Mouse (Mus musculus): ENCODE measurements around the gene Hipk4.
"Not testable (repeated sequence)": the region's sequence is repeated elsewhere in the genome, so short reads cannot be mapped to it uniquely, and the experiment has no call there.

Hipk4 gene

GRCm38 (mm10) chr7:27494659-27495367 lies 28.3 kb upstream of the Hipk4 start:
- not testable (repeated sequence) for DNase-seq (ENCODE audit: low spot score)

DNA sequence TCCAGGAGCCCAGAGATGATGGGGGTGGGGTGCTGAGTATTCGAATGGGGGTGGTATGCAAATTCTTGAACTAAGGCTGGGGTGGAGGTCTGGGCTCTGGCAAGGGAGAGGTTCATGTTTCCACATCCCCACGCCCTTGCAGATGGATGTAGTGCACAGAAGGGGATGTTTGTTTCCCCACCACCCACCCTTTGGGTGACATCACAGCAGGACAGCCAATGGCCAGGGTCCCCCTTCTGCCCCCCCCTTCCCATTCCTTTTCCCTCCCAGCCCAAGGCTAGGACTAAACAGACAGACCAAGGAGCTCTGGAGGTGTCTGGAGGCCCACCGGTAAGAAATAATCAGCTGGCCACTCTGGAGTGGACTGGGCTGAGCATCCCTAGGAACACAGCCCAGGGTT lies 24.0 kb upstream of the Hipk4 start, which contains the start of gene Prx:
Gene Prx, plus strand, starts transcription at position 289 of the 400 bp plus-strand sequence.
- no peak for DNase-seq (ENCODE audit: low spot score)

DNA sequence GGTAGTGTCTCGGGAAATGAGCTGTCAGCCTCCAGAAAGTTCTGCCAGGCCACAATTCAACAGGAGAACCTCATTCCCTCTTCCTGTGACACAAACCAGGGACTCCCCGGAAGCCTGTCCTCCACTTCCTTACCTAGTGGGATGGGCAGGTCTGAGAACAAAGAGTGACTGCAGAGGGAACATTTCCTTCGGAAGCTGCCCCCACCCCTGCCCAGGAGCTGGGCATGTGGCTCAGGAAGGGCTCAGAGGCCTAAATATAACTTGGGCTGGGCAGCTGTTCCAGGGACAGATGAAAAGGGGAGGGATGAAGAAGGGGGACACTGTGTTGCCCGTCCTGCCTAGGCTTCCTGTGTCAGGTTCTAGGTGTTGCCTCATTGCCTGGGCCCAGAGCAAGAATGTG lies 21.4 kb upstream of the Hipk4 start:
- no peak for DNase-seq (ENCODE audit: low spot score)

DNA sequence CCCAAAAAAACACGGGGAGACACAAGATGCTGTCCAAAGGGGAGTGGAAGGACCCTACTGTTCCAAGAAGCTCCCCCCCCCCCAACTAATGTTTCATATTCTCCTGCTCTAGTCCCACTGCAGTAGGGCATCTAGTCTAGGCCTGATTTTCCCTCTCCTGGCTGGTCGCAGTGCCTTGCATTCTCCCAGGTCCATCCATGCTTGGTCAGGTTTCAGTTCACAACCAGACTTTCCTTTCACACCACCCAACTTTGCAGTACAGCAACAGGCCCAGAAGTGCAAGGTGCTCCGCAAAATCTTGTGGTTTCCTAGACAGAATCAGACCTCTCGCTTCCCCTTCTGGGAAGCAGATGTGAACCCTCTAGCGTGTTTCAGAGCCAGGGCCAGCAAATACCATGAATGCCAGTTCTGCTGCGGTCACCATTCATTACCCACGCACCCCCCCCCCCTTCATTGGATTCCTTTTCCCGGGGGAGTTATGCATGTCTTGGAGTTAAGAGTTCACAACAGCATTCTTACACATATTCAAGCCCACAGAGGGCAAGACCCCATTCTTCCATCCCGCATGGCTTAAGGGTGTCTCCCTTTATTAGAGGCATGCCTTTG lies 16.2 kb upstream of the Hipk4 start:
- no peak for DNase-seq (ENCODE audit: low spot score)

- DNase-seq (ENCODE audit: low spot score): peak; percentile 100
Measured at GRCm38 (mm10) chr7:27507711-27508647, 15.1 kb upstream of the Hipk4 start.

- peak; percentile 72 for DNase-seq (ENCODE audit: low spot score)
Measured at GRCm38 (mm10) chr7:27508648-27509005, 14.4 kb upstream of the Hipk4 start.

DNA sequence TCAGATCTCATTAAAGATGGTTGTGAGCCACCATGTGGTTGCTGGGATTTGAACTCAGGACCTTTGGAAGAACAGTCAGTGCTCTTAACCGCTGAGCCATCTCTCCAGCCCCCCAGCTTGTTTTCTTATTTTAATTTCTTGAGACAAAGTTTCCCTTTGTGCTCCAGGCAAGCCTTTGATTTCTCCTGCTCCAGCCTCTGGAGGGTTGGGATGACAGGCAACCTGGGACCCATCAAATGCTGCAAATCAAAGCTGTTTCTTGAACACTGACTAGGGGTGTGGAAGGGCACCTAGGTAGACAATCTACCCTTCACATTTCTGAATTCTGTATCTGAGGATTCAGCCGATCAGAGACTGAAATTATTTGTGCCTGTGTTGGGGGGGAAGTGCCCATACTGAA lies 12.3 kb upstream of the Hipk4 start:
- no peak for DNase-seq (ENCODE audit: low spot score)

GRCm38 (mm10) chr7:27514961-27515360 lies 8.1 kb upstream of the Hipk4 start:
- no peak for DNase-seq (ENCODE audit: low spot score)

GRCm38 (mm10) chr7:27518314-27518713 lies 4.8 kb upstream of the Hipk4 start:
- no peak for DNase-seq (ENCODE audit: low spot score)

- no peak for DNase-seq (ENCODE audit: low spot score)
Measured at GRCm38 (mm10) chr7:27520104-27520503, 3.0 kb upstream of the Hipk4 start.

DNA sequence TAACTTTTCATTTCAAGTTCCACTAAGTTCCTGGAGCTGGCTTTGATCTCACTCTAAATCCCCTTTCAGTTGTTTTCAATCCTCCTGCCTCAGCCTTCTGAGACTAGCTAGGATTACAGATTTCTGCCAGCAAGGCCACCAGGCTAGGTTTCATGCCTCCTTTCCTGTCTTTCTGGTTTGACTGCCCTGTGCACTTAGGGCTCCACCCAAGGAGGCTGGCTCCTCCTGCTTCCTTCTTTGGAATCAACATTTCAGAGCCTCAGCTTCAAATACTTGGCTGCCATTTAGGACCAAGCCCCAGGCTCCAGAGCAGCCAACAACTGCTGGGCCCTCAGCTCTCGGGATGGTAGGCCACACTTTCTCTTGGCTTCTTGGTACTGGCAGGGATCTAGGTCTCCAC lies 2.5 kb upstream of the Hipk4 start:
- DNase-seq (ENCODE audit: low spot score): peak; percentile 70

DNA sequence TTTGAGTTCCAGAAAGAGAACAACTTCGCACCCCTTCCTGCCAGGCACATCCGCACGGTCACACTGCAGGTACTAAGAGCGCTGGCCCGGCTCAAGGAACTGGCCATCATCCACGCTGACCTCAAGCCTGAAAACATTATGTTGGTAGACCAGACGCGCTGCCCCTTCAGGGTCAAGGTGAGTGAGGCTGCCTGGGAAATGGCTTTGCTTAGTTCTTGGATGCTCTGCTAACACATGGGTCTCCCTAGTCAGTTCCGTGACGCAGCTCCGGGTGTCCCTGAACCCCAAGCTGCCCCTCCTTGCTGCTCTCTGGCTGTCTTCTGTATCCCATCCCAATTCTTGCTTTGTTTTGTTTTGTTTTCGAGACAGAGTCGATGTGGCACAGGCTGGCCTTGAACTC lies 738 bp downstream of the Hipk4 start:
- DNase-seq (ENCODE audit: low spot score): no peak

DNA sequence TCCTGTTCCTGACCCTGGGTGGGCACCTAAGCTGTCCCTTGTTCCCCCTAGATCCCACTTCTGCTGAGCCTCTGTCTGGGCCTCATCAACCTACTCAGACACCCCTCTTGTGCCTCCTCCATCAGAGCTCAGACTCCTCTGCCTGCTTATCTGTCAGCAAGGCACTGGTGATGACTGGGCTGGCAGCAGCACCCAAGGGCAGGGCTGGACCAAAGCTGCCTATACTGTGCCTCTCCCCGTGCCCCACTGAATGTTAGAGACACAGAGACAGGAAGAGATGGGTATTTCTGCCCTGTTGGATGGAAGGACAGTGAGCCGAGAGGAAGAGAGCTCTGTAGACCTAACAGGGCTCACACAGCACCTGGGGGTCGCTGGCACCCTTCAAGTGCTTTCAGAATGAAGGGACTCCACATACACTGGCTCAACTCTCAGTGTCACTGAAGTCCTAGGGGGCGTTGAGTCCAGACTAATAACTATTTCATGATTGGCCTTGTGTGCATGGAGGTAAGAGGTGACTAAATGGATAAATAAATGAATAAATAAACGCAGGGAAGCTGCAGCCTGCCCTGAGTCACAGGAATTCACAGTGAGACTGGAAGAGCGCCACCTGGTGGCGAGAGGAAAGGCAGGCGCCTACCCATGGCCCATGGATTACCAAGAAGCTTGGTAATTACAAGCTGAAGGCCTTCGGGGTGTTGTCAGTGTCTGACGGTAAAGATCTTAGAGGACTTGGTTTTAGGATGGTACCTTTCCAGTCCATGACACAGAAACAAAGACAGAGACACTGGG lies 3.2 kb downstream of the Hipk4 start:
- DNase-seq (ENCODE audit: low spot score): peak; percentile 80

- no peak for DNase-seq (ENCODE audit: low spot score)
Measured at GRCm38 (mm10) chr7:27529070-27529469, 6.0 kb downstream of the Hipk4 start.

DNA sequence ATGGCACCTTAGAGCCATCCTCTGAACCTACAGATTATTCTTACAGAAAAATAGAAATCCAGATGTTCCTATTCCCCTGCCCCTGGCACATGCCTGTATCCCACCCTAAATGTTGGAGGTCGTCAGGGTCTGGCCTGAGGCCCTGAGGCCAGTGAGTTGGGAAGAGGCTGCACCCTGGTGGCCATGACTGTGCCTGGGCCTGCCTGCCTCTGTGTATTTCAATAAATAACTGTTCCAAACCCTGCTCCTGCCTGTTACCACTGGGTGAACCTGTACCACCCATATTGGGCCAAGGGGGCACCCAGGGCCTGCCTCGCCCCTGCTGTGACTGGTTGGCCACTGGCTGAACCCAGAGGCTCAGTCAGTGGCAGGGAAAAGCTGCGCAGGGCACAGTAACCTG lies 7.9 kb downstream of the Hipk4 start:
- DNase-seq (ENCODE audit: low spot score): no peak

DNA sequence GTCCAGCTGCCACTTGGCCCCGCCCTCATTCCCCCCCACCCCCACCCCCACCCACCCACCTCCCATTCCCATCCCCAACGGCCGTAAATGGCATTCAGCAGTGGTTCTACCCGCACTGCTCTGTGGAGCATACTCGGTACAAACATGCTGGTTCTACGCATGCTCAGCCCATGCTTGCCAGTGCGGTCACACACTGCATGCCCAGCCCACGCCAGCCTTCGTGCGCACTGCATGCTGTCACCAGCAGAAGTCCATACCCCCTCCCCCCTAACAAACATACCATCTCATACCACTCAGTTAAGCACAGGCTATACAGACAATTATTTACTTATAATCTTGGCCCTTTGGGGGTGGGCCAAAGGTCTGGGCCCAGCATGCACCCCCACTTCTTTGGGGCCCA lies 8.6 kb downstream of the Hipk4 start:
- DNase-seq (ENCODE audit: low spot score): no peak

DNA sequence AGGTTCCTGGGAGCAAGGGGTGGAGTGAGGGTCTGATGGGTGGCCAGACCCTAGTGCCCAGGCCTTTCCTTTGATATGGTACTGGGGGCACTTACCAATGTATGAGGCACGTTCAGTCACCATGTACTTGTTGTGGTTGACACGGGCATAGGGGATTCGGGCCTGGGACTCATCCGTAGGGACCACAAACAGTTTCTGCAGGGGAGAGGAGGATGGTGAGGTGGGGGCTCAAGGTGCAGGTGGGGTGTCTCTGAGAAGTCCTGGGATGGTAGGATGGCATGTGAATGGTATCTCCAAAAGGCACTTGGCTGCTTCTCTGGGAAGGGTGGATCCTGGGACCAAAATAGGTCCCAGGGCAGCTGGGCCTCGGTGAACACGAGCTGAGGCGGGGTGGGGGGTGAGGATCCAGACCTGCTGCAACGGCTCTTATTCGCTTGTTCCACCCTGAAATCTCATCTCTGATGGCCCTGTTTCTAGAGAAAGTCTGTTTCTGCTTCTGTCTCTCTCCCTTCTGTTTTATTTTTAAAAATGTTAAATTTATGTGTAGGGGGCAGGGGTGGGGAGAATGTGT lies 9.5 kb downstream of the Hipk4 start:
- no peak for DNase-seq (ENCODE audit: low spot score)

GRCm38 (mm10) chr7:27535386-27535785 lies 12.3 kb downstream of the Hipk4 start:
- no peak for DNase-seq (ENCODE audit: low spot score)

DNA sequence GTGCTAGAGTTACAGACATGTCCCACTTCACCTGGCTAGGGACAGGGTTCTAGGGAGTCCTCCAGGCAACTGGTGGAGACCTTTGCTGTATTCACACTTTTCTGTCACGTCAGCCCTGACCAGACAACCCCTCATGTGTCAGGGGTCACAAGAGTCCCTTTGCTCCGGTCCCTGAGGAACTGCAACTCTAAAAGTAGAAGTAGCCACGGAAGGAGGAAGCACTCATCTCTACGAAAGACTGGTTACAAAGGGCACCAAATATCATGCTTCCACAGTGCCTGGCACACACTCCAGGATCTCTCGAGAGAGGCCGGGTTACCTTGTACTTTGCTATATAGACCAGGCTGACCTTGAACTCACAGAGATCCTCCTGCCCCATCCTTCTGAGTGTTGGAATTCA lies 13.6 kb downstream of the Hipk4 start:
- no peak for DNase-seq (ENCODE audit: low spot score)

GRCm38 (mm10) chr7:27537998-27538397 lies 14.9 kb downstream of the Hipk4 start:
- no peak for DNase-seq (ENCODE audit: low spot score)

- DNase-seq (ENCODE audit: low spot score): no peak
Measured at GRCm38 (mm10) chr7:27538797-27539196, 15.7 kb downstream of the Hipk4 start.

DNA sequence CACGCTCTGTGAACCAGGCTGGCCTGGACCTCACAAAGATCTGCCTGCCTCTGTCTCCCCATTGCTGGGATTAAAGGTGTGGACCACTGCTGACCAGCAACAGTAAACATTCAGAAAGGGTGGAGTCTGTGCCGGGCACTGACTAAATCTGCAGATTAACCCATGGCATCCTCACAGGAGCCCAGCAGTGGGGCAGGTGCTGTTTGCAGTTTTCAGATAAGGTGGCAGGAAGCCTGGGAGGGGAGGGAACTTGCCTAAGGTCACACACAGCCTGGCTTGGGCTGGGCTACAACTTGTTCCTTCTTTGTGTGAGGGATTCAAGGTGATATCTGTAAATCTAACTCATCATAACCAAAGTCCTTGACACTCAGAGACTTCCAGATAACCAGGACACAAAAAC lies 17.5 kb downstream of the Hipk4 start:
- no peak for DNase-seq (ENCODE audit: low spot score)

Data from urinary bladder, postnatal 14 days (tissue).